Mouse (Mus musculus): ENCODE results near the gene Rpsa. TPM values are rescaled to one million over a fixed set of nuclear protein-coding genes. Genes with fewer than 3 reads are reported as not detected.
A peak's percentile ranks its signal among the peaks of the same experiment; 100 is the strongest.

Rpsa gene
- total RNA-seq, 2 experiments from 2014 or later: 703 to 860 TPM

- no peak for ATAC-seq (replicated peaks; ENCODE audit: low FRiP score, poor library complexity, severe bottlenecking)
Measured at GRCm38 (mm10) chr9:120151152-120151551, 23.7 kb downstream of the Rpsa start.

- no peak for ATAC-seq (replicated peaks; ENCODE audit: low FRiP score, poor library complexity, severe bottlenecking)
Measured at GRCm38 (mm10) chr9:120151906-120152399, 24.5 kb downstream of the Rpsa start.

- no peak for ATAC-seq (replicated peaks; ENCODE audit: low FRiP score, poor library complexity, severe bottlenecking)
Measured at GRCm38 (mm10) chr9:120158047-120158446, 30.6 kb downstream of the Rpsa start.

- no peak for ATAC-seq (replicated peaks; ENCODE audit: low FRiP score, poor library complexity, severe bottlenecking)
Measured at GRCm38 (mm10) chr9:120163862-120164261, 36.4 kb downstream of the Rpsa start.

- ATAC-seq (replicated peaks; ENCODE audit: low FRiP score, poor library complexity, severe bottlenecking): no peak
Measured at GRCm38 (mm10) chr9:120167826-120168225, 40.3 kb downstream of the Rpsa start.

GRCm38 (mm10) chr9:120171295-120171694 lies 43.8 kb downstream of the Rpsa start:
- peak; percentile 76 for ATAC-seq (replicated peaks; ENCODE audit: low FRiP score, poor library complexity, severe bottlenecking)

- no peak for ATAC-seq (replicated peaks; ENCODE audit: low FRiP score, poor library complexity, severe bottlenecking)
Measured at GRCm38 (mm10) chr9:120174436-120175137, 47.1 kb downstream of the Rpsa start.

GRCm38 (mm10) chr9:120178813-120179212 lies 51.3 kb downstream of the Rpsa start:
- ATAC-seq (replicated peaks; ENCODE audit: low FRiP score, poor library complexity, severe bottlenecking): no peak

Other genes starting within 250 kb of the Rpsa start
- 52.4 and 67.8 TPM in 2 replicates for gene Wdr48, start 232.8 kb upstream of the Rpsa start, total RNA-seq (2015; ENCODE audit: low replicate concordance)
- 52.1 and 63.9 TPM in 2 replicates for gene Wdr48, start 232.8 kb upstream of the Rpsa start, total RNA-seq (2017; ENCODE audit: low replicate concordance)
- gene Gorasp1, start 190.1 kb upstream of the Rpsa start, total RNA-seq (2015; ENCODE audit: low replicate concordance): 2.5 and 4.2 TPM in 2 replicates
- 0.90 and 2.3 TPM in 2 replicates for gene Gorasp1, start 190.1 kb upstream of the Rpsa start, total RNA-seq (2017; ENCODE audit: low replicate concordance)
- gene Ttc21a, start 190.1 kb upstream of the Rpsa start, total RNA-seq (2015; ENCODE audit: low replicate concordance): 2.1 TPM in 1 of 2 replicates, not detected in the other
- 1.5 TPM in 1 of 2 replicates, not detected in the other for gene Ttc21a, start 190.1 kb upstream of the Rpsa start, total RNA-seq (2017; ENCODE audit: low replicate concordance)
- 2.1 and 2.2 TPM in 2 replicates for gene Csrnp1, start 143.0 kb upstream of the Rpsa start, total RNA-seq (2015; ENCODE audit: low replicate concordance)
- 1.4 and 3.0 TPM in 2 replicates for gene Csrnp1, start 143.0 kb upstream of the Rpsa start, total RNA-seq (2017; ENCODE audit: low replicate concordance)
- not detected in 2 replicates for gene Xirp1, start 104.1 kb upstream of the Rpsa start, total RNA-seq (2015; ENCODE audit: low replicate concordance)
- gene Xirp1, start 104.1 kb upstream of the Rpsa start, total RNA-seq (2017; ENCODE audit: low replicate concordance): not detected in 2 replicates
- 4.2 and 6.1 TPM in 2 replicates for gene Cx3cr1, start 57.8 kb upstream of the Rpsa start, total RNA-seq (2015; ENCODE audit: low replicate concordance)
- 2.5 and 3.7 TPM in 2 replicates for gene Cx3cr1, start 57.8 kb upstream of the Rpsa start, total RNA-seq (2017; ENCODE audit: low replicate concordance)
- not detected in 2 replicates for gene Ccr8, start 35.6 kb upstream of the Rpsa start, total RNA-seq (2015; ENCODE audit: low replicate concordance)
- not detected in 2 replicates for gene Ccr8, start 35.6 kb upstream of the Rpsa start, total RNA-seq (2017; ENCODE audit: low replicate concordance)
- gene Slc25a38, start 17.3 kb upstream of the Rpsa start, total RNA-seq (2015; ENCODE audit: low replicate concordance): 271 and 362 TPM in 2 replicates
- gene Slc25a38, start 17.3 kb upstream of the Rpsa start, total RNA-seq (2017; ENCODE audit: low replicate concordance): 322 and 446 TPM in 2 replicates
- gene Mobp, start 22.0 kb downstream of the Rpsa start, total RNA-seq (2015; ENCODE audit: low replicate concordance): not detected in 2 replicates
- gene Mobp, start 22.0 kb downstream of the Rpsa start, total RNA-seq (2017; ENCODE audit: low replicate concordance): not detected in 2 replicates
- not detected in 2 replicates for gene Myrip, start 173.8 kb downstream of the Rpsa start, total RNA-seq (2015; ENCODE audit: low replicate concordance)
- not detected in 2 replicates for gene Myrip, start 173.8 kb downstream of the Rpsa start, total RNA-seq (2017; ENCODE audit: low replicate concordance)